Mouse (Mus musculus) small intestine, adult 2 months (tissue): Measurements from ENCODE around the gene Fuca2.

Experiments
- CTCF ChIP-seq: fragments of 200-500 bp; IDR thresholded peaks from 2 replicates; pipeline ENCODE4 v1.5.1; 2012; ENCODE audit warnings: low read depth, mild to moderate bottlenecking, control low read depth, inconsistent platforms, low read length, moderate library complexity, mixed read lengths; ENCODE audit not compliant: insufficient replicate concordance, insufficient read length; ENCODE audit errors: extremely low read depth
- POLR2A ChIP-seq: fragments of 200-500 bp; IDR thresholded peaks from 2 replicates; pipeline ENCODE4 v1.6.1; 2012; ENCODE audit warnings: low read depth, mild to moderate bottlenecking, control low read depth, inconsistent platforms, low read length, moderate library complexity

- TF ChIP-seq CTCF: no peak
- no peak for TF ChIP-seq POLR2A
These were observed 40.5 kb downstream of the Fuca2 start for GRCm38 (mm10) chr10:13539769-13540333.
